Mouse (Mus musculus): ENCODE measurements at regions not wholly inside any gene's neighbourhood (a gene's known extent, or its start where the extent isn't known, plus 50 kb on each side); places are given as distances from the start of the nearest gene placed in this dataset.

- H3K79me3 ChIP-seq (ENCODE audit: low read depth), result no peaks in the 10 kb centered on the region
- no peaks in the 10 kb centered on the region for H3K79me2 ChIP-seq (ENCODE audit: control insufficient read depth, insufficient read depth)
- no peaks in the 10 kb centered on the region for H3K27me3 ChIP-seq (ENCODE audit: control insufficient read depth, insufficient read depth, insufficient read length)
- H3K4me3 ChIP-seq (ENCODE audit: insufficient read depth, poor library complexity, severe bottlenecking), result no peak overlapping the region
- no peak overlapping the region for H3ac ChIP-seq (ENCODE audit: control insufficient read depth, insufficient read length, low read depth)
- no peaks in the 10 kb centered on the region for H3K36me3 ChIP-seq (ENCODE audit: control insufficient read depth, insufficient read depth)
- TF ChIP-seq USF1 (IDR thresholded peaks at IDR 0.05; ENCODE audit: low read depth) (no peak), MYOG (IDR thresholded peaks at IDR 0.05; ENCODE audit: control insufficient read depth, extremely low read depth, insufficient read length) (no peak)
These were observed 684.6 kb upstream of the Ptbp2 start for GRCm38 (mm10) chr3:120468887-120469286.

- no peak overlapping the region for H3K4me3 ChIP-seq (ENCODE audit: insufficient read depth, poor library complexity, severe bottlenecking)
- no peaks in the 10 kb centered on the region for H3K79me2 ChIP-seq (ENCODE audit: control insufficient read depth, insufficient read depth)
- H3K79me3 ChIP-seq (ENCODE audit: low read depth), result no peaks in the 10 kb centered on the region
- TF ChIP-seq MYOD1 (IDR thresholded peaks at IDR 0.05; ENCODE audit: control insufficient read depth, insufficient read length, low read depth), result no peak
- TF ChIP-seq USF1 (IDR thresholded peaks at IDR 0.05; ENCODE audit: low read depth), result no peak
- no peak for TF ChIP-seq MAX (IDR thresholded peaks at IDR 0.05)
- TF ChIP-seq MYOG (IDR thresholded peaks at IDR 0.05; ENCODE audit: control insufficient read depth, extremely low read depth, insufficient read length), result no peak
- no peak for TF ChIP-seq CEBPB (IDR thresholded peaks at IDR 0.05; ENCODE audit: low read depth)
- no peak for TF ChIP-seq CTCF (IDR thresholded peaks at IDR 0.05; ENCODE audit: control insufficient read depth, insufficient read depth, insufficient read length)
- no peak for TF ChIP-seq FOSL1 (IDR thresholded peaks at IDR 0.05; ENCODE audit: insufficient read depth, low read length, poor library complexity, severe bottlenecking)
- H3K36me3 ChIP-seq (ENCODE audit: control insufficient read depth, insufficient read depth), result no peaks in the 10 kb centered on the region
- no peak overlapping the region for H3ac ChIP-seq (ENCODE audit: control insufficient read depth, insufficient read length, low read depth)
- no peaks in the 10 kb centered on the region for H3K27me3 ChIP-seq (ENCODE audit: control insufficient read depth, insufficient read depth, insufficient read length)
These were observed 676.5 kb upstream of the Ptbp2 start for GRCm38 (mm10) chr3:120460717-120461116.

- Histone ChIP-seq H3K79me3 (ENCODE audit: low read depth) (no peaks in the 10 kb centered on the region), H3K79me2 (ENCODE audit: control insufficient read depth, insufficient read depth) (no peaks in the 10 kb centered on the region), H3K4me3 (ENCODE audit: insufficient read depth, poor library complexity, severe bottlenecking) (no peak overlapping the region), H3K27me3 (ENCODE audit: control insufficient read depth, insufficient read depth, insufficient read length) (no peaks in the 10 kb centered on the region), H3K36me3 (ENCODE audit: control insufficient read depth, insufficient read depth) (no peaks in the 10 kb centered on the region), H3ac (ENCODE audit: control insufficient read depth, insufficient read length, low read depth) (no peak overlapping the region)
- TF ChIP-seq MYOD1 (IDR thresholded peaks at IDR 0.05; ENCODE audit: control insufficient read depth, insufficient read length, low read depth) (no peak), CEBPB (IDR thresholded peaks at IDR 0.05; ENCODE audit: low read depth) (no peak), MYOG (IDR thresholded peaks at IDR 0.05; ENCODE audit: control insufficient read depth, extremely low read depth, insufficient read length) (no peak), USF1 (IDR thresholded peaks at IDR 0.05; ENCODE audit: low read depth) (no peak), MAX (IDR thresholded peaks at IDR 0.05) (no peak), CTCF (IDR thresholded peaks at IDR 0.05; ENCODE audit: control insufficient read depth, insufficient read depth, insufficient read length) (no peak), FOSL1 (IDR thresholded peaks at IDR 0.05; ENCODE audit: insufficient read depth, low read length, poor library complexity, severe bottlenecking) (no peak)
These were observed 673.6 kb upstream of the Ptbp2 start for GRCm38 (mm10) chr3:120457912-120458311.

- Histone ChIP-seq H3K4me3 (ENCODE audit: insufficient read depth, poor library complexity, severe bottlenecking) (no peak overlapping the region), H3K36me3 (ENCODE audit: control insufficient read depth, insufficient read depth) (no peaks in the 10 kb centered on the region), H3K79me2 (ENCODE audit: control insufficient read depth, insufficient read depth) (no peaks in the 10 kb centered on the region), H3K27me3 (ENCODE audit: control insufficient read depth, insufficient read depth, insufficient read length) (no peaks in the 10 kb centered on the region), H3K79me3 (ENCODE audit: low read depth) (no peaks in the 10 kb centered on the region), H3ac (ENCODE audit: control insufficient read depth, insufficient read length, low read depth) (no peak overlapping the region)
- TF ChIP-seq MYOD1 (IDR thresholded peaks at IDR 0.05; ENCODE audit: control insufficient read depth, insufficient read length, low read depth) (no peak), USF1 (IDR thresholded peaks at IDR 0.05; ENCODE audit: low read depth) (no peak), CTCF (IDR thresholded peaks at IDR 0.05; ENCODE audit: control insufficient read depth, insufficient read depth, insufficient read length) (no peak), FOSL1 (IDR thresholded peaks at IDR 0.05; ENCODE audit: insufficient read depth, low read length, poor library complexity, severe bottlenecking) (no peak), MYOG (IDR thresholded peaks at IDR 0.05; ENCODE audit: control insufficient read depth, extremely low read depth, insufficient read length) (no peak), MAX (IDR thresholded peaks at IDR 0.05) (no peak), CEBPB (IDR thresholded peaks at IDR 0.05; ENCODE audit: low read depth) (no peak)
These were observed 656.9 kb upstream of the Ptbp2 start for GRCm38 (mm10) chr3:120441127-120441526.

- Histone ChIP-seq H3ac (ENCODE audit: control insufficient read depth, insufficient read length, low read depth) (no peak overlapping the region), H3K79me2 (ENCODE audit: control insufficient read depth, insufficient read depth) (no peaks in the 10 kb centered on the region), H3K27me3 (ENCODE audit: control insufficient read depth, insufficient read depth, insufficient read length) (no peaks in the 10 kb centered on the region), H3K36me3 (ENCODE audit: control insufficient read depth, insufficient read depth) (no peaks in the 10 kb centered on the region), H3K4me3 (ENCODE audit: insufficient read depth, poor library complexity, severe bottlenecking) (no peak overlapping the region), H3K79me3 (ENCODE audit: low read depth) (no peaks in the 10 kb centered on the region)
- TF ChIP-seq MYOG (IDR thresholded peaks at IDR 0.05; ENCODE audit: control insufficient read depth, extremely low read depth, insufficient read length) (no peak), MAX (IDR thresholded peaks at IDR 0.05) (no peak), FOSL1 (IDR thresholded peaks at IDR 0.05; ENCODE audit: insufficient read depth, low read length, poor library complexity, severe bottlenecking) (no peak), CTCF (IDR thresholded peaks at IDR 0.05; ENCODE audit: control insufficient read depth, insufficient read depth, insufficient read length) (no peak), MYOD1 (IDR thresholded peaks at IDR 0.05; ENCODE audit: control insufficient read depth, insufficient read length, low read depth) (no peak), USF1 (IDR thresholded peaks at IDR 0.05; ENCODE audit: low read depth) (no peak), CEBPB (IDR thresholded peaks at IDR 0.05; ENCODE audit: low read depth) (no peak)
These were observed 646.0 kb upstream of the Ptbp2 start for GRCm38 (mm10) chr3:120430285-120430684.

GRCm38 (mm10) chr3:120416634-120417033 lies 632.4 kb upstream of the Ptbp2 start:
- Histone ChIP-seq H3K36me3 (ENCODE audit: control insufficient read depth, insufficient read depth) (no peaks in the 10 kb centered on the region), H3K79me3 (ENCODE audit: low read depth) (no peaks in the 10 kb centered on the region), H3K27me3 (ENCODE audit: control insufficient read depth, insufficient read depth, insufficient read length) (no peaks in the 10 kb centered on the region), H3K79me2 (ENCODE audit: control insufficient read depth, insufficient read depth) (no peaks in the 10 kb centered on the region), H3K4me3 (ENCODE audit: insufficient read depth, poor library complexity, severe bottlenecking) (no peak overlapping the region), H3ac (ENCODE audit: control insufficient read depth, insufficient read length, low read depth) (no peak overlapping the region)
- peak; percentile 67 for TF ChIP-seq FOSL1 (IDR thresholded peaks at IDR 0.05; ENCODE audit: insufficient read depth, low read length, poor library complexity, severe bottlenecking)
- TF ChIP-seq USF1 (IDR thresholded peaks at IDR 0.05; ENCODE audit: low read depth), result no peak
- no peak for TF ChIP-seq MYOG (IDR thresholded peaks at IDR 0.05; ENCODE audit: control insufficient read depth, extremely low read depth, insufficient read length)
- TF ChIP-seq CEBPB (IDR thresholded peaks at IDR 0.05; ENCODE audit: low read depth), result no peak
- TF ChIP-seq MYOD1 (IDR thresholded peaks at IDR 0.05; ENCODE audit: control insufficient read depth, insufficient read length, low read depth), result no peak
- TF ChIP-seq CTCF (IDR thresholded peaks at IDR 0.05; ENCODE audit: control insufficient read depth, insufficient read depth, insufficient read length), result no peak
- no peak for TF ChIP-seq MAX (IDR thresholded peaks at IDR 0.05)

All from C2C12 (cell line).